Mouse (Mus musculus) limb, embryonic 14.5 days (tissue): Measurements from ENCODE around the gene Klf7. TPM values are rescaled to one million over a fixed set of nuclear protein-coding genes. Genes with fewer than 3 reads are reported as not detected.
A peak's percentile ranks its signal among the peaks of the same experiment; 100 is the strongest.
"Not testable (repeated sequence)": the region's sequence is repeated elsewhere in the genome, so short reads cannot be mapped to it uniquely, and the experiment has no call there.

Source experiments
- ATAC-seq: fragments of 200-750 bp; cut with Nextera tagmentation; 2 replicates; pipeline ENCODE4 v1.8.0; 2017; ENCODE audit warnings: low read depth, moderate number of reproducible peaks, moderate TSS enrichment; ENCODE audit not compliant: low FRiP score
- DNase-seq: peaks from one replicate; pipeline ENCODE4 v3.0.0-alpha.2; 2015; ENCODE audit warnings: low spot score
- H3K27ac ChIP-seq: fragments of 300-500 bp; sonication (generic); replicated peaks from 2 replicates; pipeline ENCODE4 v1.5.1; 2014; ENCODE audit warnings: low read depth, mild to moderate bottlenecking, low read length, moderate library complexity, mixed read lengths
- H3K27me3 ChIP-seq: fragments of 300-500 bp; sonication (generic); 2 replicates; pipeline ENCODE4 v1.6.1; 2014; ENCODE audit warnings: low read length, mixed read lengths; ENCODE audit not compliant: control insufficient read depth, insufficient read depth
- H3K36me3 ChIP-seq: fragments of 300-500 bp; sonication (generic); 2 replicates; pipeline ENCODE4 v1.6.1; 2014; ENCODE audit warnings: mild to moderate bottlenecking, low read length, moderate library complexity, mixed read lengths; ENCODE audit not compliant: control insufficient read depth, insufficient read depth
- H3K4me1 ChIP-seq: fragments of 300-500 bp; sonication (generic); 2 replicates; pipeline ENCODE4 v1.6.1; 2014; ENCODE audit warnings: antibody characterized with exemption, low read length, mixed read lengths; ENCODE audit not compliant: control insufficient read depth, insufficient read depth
- H3K4me2 ChIP-seq: fragments of 300-500 bp; sonication (generic); replicated peaks from 2 replicates; pipeline ENCODE4 v1.6.1; 2014; ENCODE audit warnings: low read depth, mild to moderate bottlenecking, low read length, moderate library complexity; ENCODE audit not compliant: severe bottlenecking
- H3K4me3 ChIP-seq: fragments of 300-500 bp; sonication (generic); replicated peaks from 2 replicates; pipeline ENCODE4 v1.5.1; 2014; ENCODE audit warnings: low read length
- H3K9ac ChIP-seq: fragments of 300-500 bp; sonication (generic); 2 replicates; pipeline ENCODE4 v1.6.1; 2014; ENCODE audit warnings: mild to moderate bottlenecking, low read depth, low read length, moderate library complexity; ENCODE audit not compliant: severe bottlenecking
- H3K9me3 ChIP-seq: fragments of 300-500 bp; sonication (generic); 2 replicates; pipeline ENCODE4 v1.6.1; 2016; ENCODE audit warnings: low read length; ENCODE audit not compliant: control insufficient read depth
- POLR2A ChIP-seq: fragments of 200-500 bp; IDR thresholded peaks from 2 replicates; pipeline ENCODE4 v1.8.0; 2012; ENCODE audit warnings: inconsistent platforms, mild to moderate bottlenecking, moderate library complexity, borderline replicate concordance; ENCODE audit not compliant: insufficient read depth, insufficient read length; ENCODE audit errors: extremely low read depth
- WGBS: fragments of 180-500 bp; shearing (Covaris S2); extraction: QIAGEN DNeasy Blood & Tissue Kit; methylation state at CpG from one replicate; pipeline ENCODE4 v1.1.7; 2014; 5-methylcytosine and 5-hydroxymethylcytosine counted together
- polyA plus RNA-seq, 2 experiments: library from polyadenylated mRNA; depleted of rRNA in 1 of 2; stranded (reverse) in 1 of 2; unstranded in 1 of 2; fragments of >200 nt; fragmentation: Nextera tagmentation in 1 of 2; extraction: Ambion mirVana in 1 of 2; gene quantifications; 2 replicates each; pipeline versions ENCODE4 v1.2.1 to v1.2.3; 2012 to 2014

Klf7 gene
- polyA plus RNA-seq, 2 experiments, result 10.2 to 18.7 TPM

DNA sequence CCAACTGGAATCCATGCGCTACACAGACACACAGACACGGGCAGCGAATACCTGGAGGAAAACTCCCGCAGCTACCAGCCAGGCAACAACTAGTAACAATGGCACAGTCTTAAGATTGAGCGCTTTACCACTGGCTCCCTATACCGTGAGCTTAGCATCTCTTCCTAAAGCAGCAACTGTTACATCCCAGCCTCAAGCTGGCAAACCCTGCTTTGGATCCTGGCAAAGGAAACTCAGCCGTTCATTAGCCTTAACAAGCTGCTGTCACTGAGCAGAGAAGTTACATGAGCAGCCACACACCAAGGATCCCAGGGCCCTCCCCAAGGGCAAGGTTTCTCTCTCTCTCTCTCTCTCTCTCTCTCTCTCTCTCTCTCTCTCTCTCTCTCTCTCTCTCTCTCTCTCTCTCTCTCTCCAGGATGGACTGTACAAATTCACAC, 2.7 kb downstream of the Klf7 start:
- H3K27me3 ChIP-seq, result no peaks in the 10 kb centered on the region
- DNase-seq, result no peak
- ATAC-seq, result no peak
- no peaks in the 10 kb centered on the region for H3K9me3 ChIP-seq
- 16% methylated on average over 7 of the region's 7 CpGs for WGBS
- TF ChIP-seq POLR2A, result no peak
- peak overlapping the region; percentile 87 for H3K4me3 ChIP-seq
- peaks cover 21% of the 10 kb centered on the region for H3K4me1 ChIP-seq
- no peaks in the 10 kb centered on the region for H3K36me3 ChIP-seq
- no peak overlapping the region for H3K27ac ChIP-seq
- H3K4me2 ChIP-seq, result peak overlapping the region; percentile 57
- peak overlapping the region; percentile 77 for H3K9ac ChIP-seq

- Histone ChIP-seq H3K27me3 (no peaks in the 10 kb centered on the region), H3K9me3 (no peaks in the 10 kb centered on the region), H3K4me2 (peak overlapping the region; percentile 57), H3K9ac (no peak overlapping the region; the same call in 1 of the 2 replicates), H3K4me1 (peaks cover 21% of the 10 kb centered on the region), H3K4me3 (peak overlapping the region; percentile 87), H3K36me3 (no peaks in the 10 kb centered on the region), H3K27ac (no peak overlapping the region)
- ATAC-seq, result no peak
- peak; percentile 29 for DNase-seq
- no peak for TF ChIP-seq POLR2A
- WGBS, result 41% methylated on average over 6 of the region's 6 CpGs
Observed at GRCm38 (mm10) chr1:64118285-64119170, 3.6 kb downstream of the Klf7 start.

DNA sequence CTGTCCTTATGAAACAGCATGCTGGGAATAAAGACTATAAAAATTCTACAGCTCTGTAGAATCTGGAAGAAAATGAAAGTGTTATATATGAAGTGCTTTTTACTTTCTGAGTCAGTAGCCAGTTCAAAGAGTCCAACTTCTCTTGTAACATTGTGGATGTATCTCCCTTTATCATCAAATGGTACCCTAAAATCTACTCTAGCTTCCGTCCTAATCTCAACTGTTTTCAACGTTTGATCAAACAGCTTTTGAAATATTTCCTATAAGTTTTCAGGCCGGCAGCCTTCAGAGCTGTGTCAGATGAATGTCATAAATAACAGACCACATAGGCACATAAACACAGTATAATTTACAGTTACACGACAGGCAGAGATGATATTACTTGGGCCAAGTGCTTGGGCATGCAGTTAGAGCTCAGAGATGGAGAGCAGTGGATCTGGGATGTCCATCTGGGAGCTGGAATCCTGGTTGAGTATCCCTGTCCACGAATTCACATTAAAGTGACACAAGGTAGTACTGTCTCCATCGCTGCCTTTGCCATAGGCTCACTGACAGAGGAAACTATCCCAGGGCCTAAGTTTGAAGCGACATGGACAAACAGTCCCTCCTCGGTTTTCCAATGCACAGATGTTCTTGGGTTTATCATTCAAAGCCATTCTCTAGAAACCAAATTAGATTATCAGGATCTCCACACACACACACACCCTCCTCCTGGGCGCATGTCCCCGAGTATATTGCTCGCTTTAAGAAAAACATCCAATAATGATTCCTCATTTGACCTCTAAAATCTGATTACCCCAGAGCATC, 4.4 kb downstream of the Klf7 start:
- H3K4me2 ChIP-seq, result no peak overlapping the region
- 74% methylated on average over 11 of the region's 11 CpGs for WGBS
- DNase-seq (no peak), ATAC-seq (no peak)
- no peaks in the 10 kb centered on the region for H3K36me3 ChIP-seq
- H3K4me1 ChIP-seq, result peaks cover 21% of the 10 kb centered on the region
- H3K27me3 ChIP-seq, result no peaks in the 10 kb centered on the region
- no peak overlapping the region for H3K4me3 ChIP-seq
- H3K9ac ChIP-seq, result no peak overlapping the region
- no peak overlapping the region for H3K27ac ChIP-seq
- TF ChIP-seq POLR2A, result no peak
- H3K9me3 ChIP-seq, result no peaks in the 10 kb centered on the region

DNA sequence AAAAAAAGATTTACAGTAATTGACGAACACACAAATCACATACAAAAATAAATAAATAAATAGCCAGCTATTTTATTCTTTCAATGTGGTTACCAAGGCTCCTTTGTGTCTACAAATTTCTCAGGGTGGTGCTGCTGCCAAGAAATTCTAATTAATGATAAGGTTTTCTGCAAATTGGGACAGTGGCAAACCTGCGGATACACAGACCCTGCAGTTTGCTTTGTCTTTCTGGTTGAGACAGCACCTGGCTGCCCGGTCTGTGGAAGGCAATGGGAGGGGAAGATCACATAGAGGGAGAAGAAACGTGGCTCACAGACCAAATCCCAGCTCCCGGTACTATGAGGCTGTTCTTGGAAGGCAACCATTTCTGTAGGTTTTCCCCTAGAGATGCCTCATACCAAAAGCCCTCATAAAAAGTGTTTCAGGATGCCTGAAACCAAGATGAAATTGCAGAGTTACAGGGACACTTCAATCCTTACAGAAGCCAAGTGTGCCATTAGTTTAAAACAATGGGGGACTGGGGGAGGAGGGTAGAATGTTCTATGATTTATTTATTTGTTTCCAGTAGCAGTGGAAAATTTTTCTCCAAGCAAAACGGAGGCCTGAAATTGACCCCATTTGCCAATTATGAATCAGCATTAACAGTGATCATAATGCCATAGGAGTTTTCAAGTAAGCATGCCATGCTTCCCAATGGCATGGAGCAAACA, 5.2 kb downstream of the Klf7 start:
- Histone ChIP-seq H3K4me3 (no peak overlapping the region), H3K9me3 (no peaks in the 10 kb centered on the region), H3K4me1 (peaks cover 21% of the 10 kb centered on the region), H3K9ac (no peak overlapping the region), H3K27me3 (no peaks in the 10 kb centered on the region), H3K4me2 (no peak overlapping the region), H3K36me3 (no peaks in the 10 kb centered on the region), H3K27ac (no peak overlapping the region)
- TF ChIP-seq POLR2A, result no peak
- WGBS, result 51% methylated on average over 6 of the region's 6 CpGs
- ATAC-seq (no peak), DNase-seq (peak; percentile 22)

GRCm38 (mm10) chr1:64114579-64114978, 7.5 kb downstream of the Klf7 start:
- Histone ChIP-seq H3K4me3 (no peak overlapping the region), H3K36me3 (no peaks in the 10 kb centered on the region), H3K4me1 (peaks cover 21% of the 10 kb centered on the region), H3K27ac (no peak overlapping the region), H3K4me2 (no peak overlapping the region), H3K9ac (no peak overlapping the region), H3K27me3 (no peaks in the 10 kb centered on the region), H3K9me3 (no peaks in the 10 kb centered on the region)
- WGBS, result 89% methylated on average over 3 of the region's 3 CpGs
- DNase-seq (no peak), ATAC-seq (no peak)
- TF ChIP-seq POLR2A, result no peak

DNA sequence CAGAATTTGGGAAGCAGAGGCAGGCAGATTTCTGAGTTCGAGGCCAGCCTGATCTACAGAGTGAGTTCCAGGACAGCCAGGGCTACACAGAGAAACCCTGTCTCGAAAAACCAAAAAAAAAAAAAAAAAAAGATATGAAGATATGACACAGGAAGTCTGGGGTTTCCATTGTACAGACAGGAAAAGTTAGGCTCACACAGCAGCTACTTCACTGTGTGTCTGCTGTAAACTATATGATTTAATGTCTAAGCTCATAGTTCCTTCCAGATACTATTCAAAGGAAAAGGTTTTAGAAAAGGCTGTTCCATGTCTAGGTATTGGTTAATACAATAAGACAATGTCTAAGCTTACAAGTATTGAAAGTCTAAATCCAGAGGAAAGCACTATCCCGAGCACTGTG, 13.4 kb downstream of the Klf7 start:
- H3K9me3 ChIP-seq, H3K4me1 ChIP-seq, DNase-seq, H3K4me2 ChIP-seq, H3K9ac ChIP-seq, H3K27ac ChIP-seq, H3K27me3 ChIP-seq, H3K4me3 ChIP-seq, H3K36me3 ChIP-seq, ATAC-seq: not testable (repeated sequence)
- WGBS, result 93% methylated on average over 3 of the region's 3 CpGs
